Mouse (Mus musculus): ENCODE data around the gene Abcc12. TPM values are rescaled to one million over a fixed set of nuclear protein-coding genes. Genes with fewer than 3 reads are reported as not detected.

The Abcc12 gene
- 0.04 and 0.05 TPM in 2 replicates for polyA plus RNA-seq (2014; fragmentation: Nextera tagmentation; extraction: Ambion mirVana)

DNA sequence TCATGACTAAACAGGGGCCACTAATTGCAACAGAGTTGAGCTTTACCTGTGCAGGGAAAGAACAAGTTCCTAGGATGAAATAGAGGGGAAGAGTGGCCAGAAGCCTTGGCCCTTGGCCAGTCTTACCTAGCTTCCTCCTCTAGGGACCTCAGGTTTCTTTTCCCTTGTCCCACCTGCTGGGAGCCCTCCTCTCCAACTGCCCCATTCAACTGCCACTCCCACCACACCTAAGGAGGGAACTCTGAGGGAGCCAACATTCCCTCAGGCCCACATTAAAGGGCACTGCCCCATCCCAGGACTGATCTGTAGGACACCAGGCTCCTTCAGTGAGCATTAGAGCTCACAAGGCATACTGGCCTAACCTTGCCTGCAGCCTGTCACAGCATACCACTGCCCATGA is at the start of gene Abcc12:
TSS of gene Abcc12 (minus strand) at position 229 of the 400 bp plus-strand sequence.
- Histone ChIP-seq H3K9me3 (ENCODE audit: control insufficient read depth, low read length) (no peaks in the 10 kb centered on the region), H3K4me1 (ENCODE audit: control insufficient read depth, insufficient read depth, low read length) (no peaks in the 10 kb centered on the region)
- no peak for ATAC-seq (ENCODE audit: low FRiP score)

DNA sequence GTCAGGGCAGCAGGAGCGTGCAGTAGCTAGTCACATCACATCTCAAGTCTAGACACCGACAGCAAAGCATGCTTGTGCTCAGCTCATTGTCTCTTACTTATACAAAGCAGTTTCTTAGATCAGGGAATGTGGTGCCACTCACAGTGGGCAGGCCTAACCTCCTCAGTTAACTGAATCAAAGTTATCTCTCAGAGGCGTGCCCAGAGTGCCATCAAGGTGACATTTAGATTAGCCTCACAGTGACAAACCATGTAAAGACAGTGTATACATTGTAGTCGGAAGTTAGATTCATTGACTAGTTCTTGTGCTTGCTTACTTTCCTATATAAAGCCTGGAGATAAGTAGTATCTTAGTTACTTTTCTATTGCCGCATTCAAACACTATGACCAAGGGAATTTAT is 49.7 kb upstream of the Abcc12 start:
- H3K9ac ChIP-seq (ENCODE audit: low read length) = no peak overlapping the region
- H3K4me1 ChIP-seq (ENCODE audit: control insufficient read depth, insufficient read depth, low read length) = peaks cover 4% of the 10 kb centered on the region
- DNase-seq (ENCODE audit: low spot score, missing footprints) (no peak), ATAC-seq (ENCODE audit: low FRiP score) (no peak)
- no peaks in the 10 kb centered on the region for H3K9me3 ChIP-seq (ENCODE audit: control insufficient read depth, low read length)
- H3K27me3 ChIP-seq (ENCODE audit: control insufficient read depth, insufficient read depth, low read length) = no peaks in the 10 kb centered on the region
- H3K4me3 ChIP-seq (ENCODE audit: low read depth, low read length) = no peak overlapping the region
- no peak overlapping the region for H3K4me2 ChIP-seq
- 91% methylated on average over 5 of the region's 5 CpGs for WGBS
- no peak overlapping the region for H3K27ac ChIP-seq (ENCODE audit: low read depth, low read length)
- no peaks in the 10 kb centered on the region for H3K36me3 ChIP-seq (ENCODE audit: control insufficient read depth, insufficient read depth, low read length)

More for the DNA sequence above, at the start of gene Abcc12:
- no peaks in the 10 kb centered on the region for H3K27me3 ChIP-seq (ENCODE audit: control insufficient read depth, insufficient read depth, low read length)
- H3K4me3 ChIP-seq (ENCODE audit: low read depth, low read length) = no peak within 1 kb of the TSS
- DNase-seq (ENCODE audit: low spot score, missing footprints) = no peak
- H3K9ac ChIP-seq (ENCODE audit: low read length) = no peak within 1 kb of the TSS
- no peak within 1 kb of the TSS for H3K4me2 ChIP-seq
- no peak within 1 kb of the TSS for H3K27ac ChIP-seq (ENCODE audit: low read depth, low read length)
- H3K36me3 ChIP-seq (ENCODE audit: control insufficient read depth, insufficient read depth, low read length) = no peaks in the 10 kb centered on the region

DNA sequence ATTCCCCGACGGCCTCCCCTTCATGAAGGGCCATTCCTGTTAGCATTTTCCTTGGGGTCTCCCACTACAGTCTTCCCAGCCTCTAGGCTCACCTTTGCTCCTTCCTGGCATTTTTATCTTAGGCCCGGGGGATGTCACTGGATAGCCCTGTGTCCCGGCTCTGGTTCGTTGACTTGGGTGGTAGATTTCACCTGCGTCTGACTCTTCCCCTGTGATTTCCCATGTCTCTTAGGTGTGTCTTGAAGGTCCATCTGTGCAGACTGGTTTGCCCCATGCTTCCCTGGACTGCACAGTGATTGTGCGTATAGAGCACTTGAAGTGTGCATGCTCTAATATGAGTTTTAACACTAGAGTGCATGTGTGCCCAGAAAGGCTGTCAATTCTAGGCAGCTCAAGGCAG is 44.4 kb upstream of the Abcc12 start:
- WGBS = 62% methylated on average over 7 of the region's 7 CpGs
- Histone ChIP-seq H3K4me3 (ENCODE audit: low read depth, low read length) (peak overlapping the region; percentile 84), H3K4me1 (ENCODE audit: control insufficient read depth, insufficient read depth, low read length) (peaks cover 10% of the 10 kb centered on the region), H3K27ac (ENCODE audit: low read depth, low read length) (no peak overlapping the region), H3K9ac (ENCODE audit: low read length) (peak overlapping the region; percentile 60), H3K36me3 (ENCODE audit: control insufficient read depth, insufficient read depth, low read length) (no peaks in the 10 kb centered on the region), H3K4me2 (peak overlapping the region; percentile 85), H3K27me3 (ENCODE audit: control insufficient read depth, insufficient read depth, low read length) (no peaks in the 10 kb centered on the region), H3K9me3 (ENCODE audit: control insufficient read depth, low read length) (no peaks in the 10 kb centered on the region)
- DNase-seq (ENCODE audit: low spot score, missing footprints) (no peak), ATAC-seq (ENCODE audit: low FRiP score) (no peak)

DNA sequence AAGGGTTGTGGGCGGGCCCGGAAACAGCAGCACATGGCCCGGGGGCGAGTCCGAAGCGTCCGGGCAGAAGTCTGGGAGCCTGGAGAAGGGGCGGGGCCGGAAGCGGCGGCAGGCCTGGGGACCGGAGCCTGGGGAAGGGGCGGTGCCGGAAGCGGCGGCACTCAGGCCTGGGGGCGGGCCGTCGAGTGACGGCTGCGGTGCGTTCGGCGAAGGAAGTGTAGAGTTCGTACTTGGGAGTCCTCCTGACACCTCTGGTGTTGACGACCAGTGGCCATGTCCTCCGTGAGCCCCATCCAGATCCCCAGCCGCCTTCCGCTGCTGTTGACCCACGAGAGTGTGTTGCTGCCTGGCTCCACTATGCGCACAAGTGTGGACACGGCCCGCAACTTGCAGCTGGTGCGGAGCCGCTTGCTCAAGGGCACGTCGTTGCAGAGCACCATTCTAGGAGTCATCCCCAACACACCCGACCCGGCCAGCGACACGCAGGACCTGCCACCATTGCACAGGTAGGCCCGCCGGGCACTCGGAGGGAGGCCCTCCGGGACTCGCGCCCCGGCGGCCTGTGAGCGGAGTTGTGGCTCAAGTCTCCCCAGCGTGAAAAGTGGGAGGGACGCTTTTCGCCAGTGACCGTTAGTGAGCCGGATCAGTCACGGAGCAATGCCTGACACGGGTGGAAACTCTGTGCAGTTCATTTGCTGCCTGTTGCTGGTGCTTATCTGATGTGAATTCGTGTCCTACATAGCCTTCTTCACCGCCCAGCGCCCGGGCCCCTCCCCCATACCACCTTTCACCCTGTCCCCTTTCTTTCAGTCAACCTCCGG is 43.6 kb upstream of the Abcc12 start, which contains the start of gene Lonp2:
TSS of gene Lonp2 (plus strand) at position 133 of the 821 bp plus-strand sequence.
- Histone ChIP-seq H3K9me3 (ENCODE audit: control insufficient read depth, low read length) (no peaks in the 10 kb centered on the region), H3K4me2 (peak within 1 kb of the TSS; percentile 85), H3K27ac (ENCODE audit: low read depth, low read length) (peak within 1 kb of the TSS; percentile 51; the same call in 1 of the 2 replicates), H3K27me3 (ENCODE audit: control insufficient read depth, insufficient read depth, low read length) (no peaks in the 10 kb centered on the region), H3K36me3 (ENCODE audit: control insufficient read depth, insufficient read depth, low read length) (no peaks in the 10 kb centered on the region), H3K4me3 (ENCODE audit: low read depth, low read length) (peak within 1 kb of the TSS; percentile 84), H3K9ac (ENCODE audit: low read length) (peak within 1 kb of the TSS; percentile 71), H3K4me1 (ENCODE audit: control insufficient read depth, insufficient read depth, low read length) (peaks cover 10% of the 10 kb centered on the region)
- under 1% methylated on average over 61 of the region's 62 CpGs for WGBS
- peak; percentile 99 for DNase-seq (ENCODE audit: low spot score, missing footprints)
- ATAC-seq (ENCODE audit: low FRiP score) = peak; percentile 99

DNA sequence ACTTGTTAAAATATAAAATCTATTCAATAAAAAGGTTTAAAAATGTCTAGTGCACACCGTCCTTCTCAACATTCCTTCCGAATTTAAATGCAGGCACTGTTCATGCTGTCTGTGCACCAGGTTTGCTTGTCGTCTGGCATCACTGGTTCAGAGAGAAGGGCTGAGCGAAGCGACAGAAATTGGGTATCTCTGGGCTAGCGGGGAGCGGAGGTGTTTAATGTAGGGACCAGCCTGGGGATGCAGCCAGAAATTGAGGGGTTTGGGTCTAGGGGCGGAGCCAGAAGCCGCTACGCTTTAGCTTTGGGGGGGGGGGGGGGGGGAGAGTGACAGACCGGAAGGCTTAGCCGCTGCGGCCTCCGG is 43.0 kb upstream of the Abcc12 start:
- H3K4me1 ChIP-seq (ENCODE audit: control insufficient read depth, insufficient read depth, low read length) = peaks cover 10% of the 10 kb centered on the region
- peak overlapping the region; percentile 56 for H3K4me2 ChIP-seq
- no peaks in the 10 kb centered on the region for H3K27me3 ChIP-seq (ENCODE audit: control insufficient read depth, insufficient read depth, low read length)
- no peaks in the 10 kb centered on the region for H3K36me3 ChIP-seq (ENCODE audit: control insufficient read depth, insufficient read depth, low read length)
- peak overlapping the region; percentile 84 for H3K4me3 ChIP-seq (ENCODE audit: low read depth, low read length)
- ATAC-seq (ENCODE audit: low FRiP score) = no peak
- no peaks in the 10 kb centered on the region for H3K9me3 ChIP-seq (ENCODE audit: control insufficient read depth, low read length)
- DNase-seq (ENCODE audit: low spot score, missing footprints) = no peak
- H3K27ac ChIP-seq (ENCODE audit: low read depth, low read length) = peak overlapping the region; percentile 51; the same call in 1 of the 2 replicates
- WGBS = 3% methylated on average over 14 of the region's 14 CpGs
- peak overlapping the region; percentile 71; the same call in 1 of the 2 replicates for H3K9ac ChIP-seq (ENCODE audit: low read length)

DNA sequence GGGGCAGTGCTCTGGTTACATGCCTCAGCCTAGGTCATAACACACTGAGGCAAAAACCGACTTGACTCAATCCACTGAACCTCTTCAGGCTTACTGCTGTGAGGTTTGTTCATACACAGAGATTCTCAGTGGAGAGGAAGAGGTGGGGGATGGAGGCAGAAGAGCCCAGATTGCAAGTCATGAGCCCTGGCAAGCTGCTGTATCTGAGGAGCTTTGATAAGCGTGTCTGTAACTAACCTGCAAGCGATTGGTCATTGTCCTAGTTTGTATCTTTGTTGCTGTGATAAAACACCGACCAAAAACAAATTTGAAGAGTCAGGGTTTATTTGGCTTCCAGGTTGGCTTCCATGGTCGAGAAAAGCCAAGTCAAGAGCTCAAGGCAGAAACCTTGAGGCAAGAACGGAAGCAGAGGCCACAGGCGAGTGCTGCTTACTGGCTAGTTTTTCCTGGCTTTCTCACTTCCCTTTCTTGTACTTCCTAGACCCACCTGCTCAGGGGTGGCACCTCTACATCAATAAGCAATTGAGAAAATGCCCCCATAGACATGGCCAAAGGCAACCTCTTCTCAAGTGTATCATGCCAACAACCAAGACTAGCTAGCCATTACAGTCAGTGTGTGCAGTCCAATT is 37.4 kb upstream of the Abcc12 start:
- no peaks in the 10 kb centered on the region for H3K36me3 ChIP-seq (ENCODE audit: control insufficient read depth, insufficient read depth, low read length)
- H3K4me3 ChIP-seq (ENCODE audit: low read depth, low read length) = no peak overlapping the region
- DNase-seq (ENCODE audit: low spot score, missing footprints) = no peak
- H3K9me3 ChIP-seq (ENCODE audit: control insufficient read depth, low read length) = no peaks in the 10 kb centered on the region
- ATAC-seq (ENCODE audit: low FRiP score) = no peak
- H3K4me2 ChIP-seq = no peak overlapping the region
- WGBS = 81% methylated on average over 7 of the region's 7 CpGs
- H3K4me1 ChIP-seq (ENCODE audit: control insufficient read depth, insufficient read depth, low read length) = no peaks in the 10 kb centered on the region
- H3K9ac ChIP-seq (ENCODE audit: low read length) = no peak overlapping the region
- no peak overlapping the region for H3K27ac ChIP-seq (ENCODE audit: low read depth, low read length)
- no peaks in the 10 kb centered on the region for H3K27me3 ChIP-seq (ENCODE audit: control insufficient read depth, insufficient read depth, low read length)

DNA sequence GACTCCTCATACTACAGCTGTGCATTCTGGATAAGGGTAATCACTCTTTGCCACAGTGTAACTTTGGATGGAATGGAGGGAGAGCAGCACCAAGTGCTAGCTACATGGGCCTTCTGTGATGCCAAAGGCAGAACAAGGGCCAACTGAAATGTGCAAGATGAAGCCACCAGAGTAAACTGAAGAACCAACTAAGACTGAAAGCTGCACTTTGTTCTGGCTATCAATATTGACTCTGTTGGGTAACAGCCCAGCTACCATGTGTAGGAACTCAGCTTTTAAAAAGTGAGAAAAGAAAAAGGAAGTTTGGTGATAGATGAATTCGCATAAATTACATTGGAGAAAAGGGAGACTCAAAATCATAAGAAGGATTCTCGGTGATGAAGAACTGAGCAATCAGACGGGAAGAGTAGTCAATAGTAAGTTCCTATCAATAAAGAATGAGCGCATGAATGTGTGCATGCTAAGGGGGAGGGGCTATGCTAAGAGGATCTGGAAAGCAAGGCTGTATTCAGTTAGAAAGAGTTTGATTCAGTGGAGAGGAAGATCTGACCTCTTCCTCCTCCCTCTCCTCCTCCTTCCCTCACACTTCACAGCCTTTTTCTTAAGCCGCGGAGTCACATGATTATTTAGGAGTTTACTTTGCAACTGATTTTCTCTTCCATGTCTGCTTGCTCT is 34.7 kb upstream of the Abcc12 start:
- H3K27me3 ChIP-seq (ENCODE audit: control insufficient read depth, insufficient read depth, low read length) = no peaks in the 10 kb centered on the region
- 90% methylated on average over 6 of the region's 6 CpGs for WGBS
- no peaks in the 10 kb centered on the region for H3K9me3 ChIP-seq (ENCODE audit: control insufficient read depth, low read length)

DNA sequence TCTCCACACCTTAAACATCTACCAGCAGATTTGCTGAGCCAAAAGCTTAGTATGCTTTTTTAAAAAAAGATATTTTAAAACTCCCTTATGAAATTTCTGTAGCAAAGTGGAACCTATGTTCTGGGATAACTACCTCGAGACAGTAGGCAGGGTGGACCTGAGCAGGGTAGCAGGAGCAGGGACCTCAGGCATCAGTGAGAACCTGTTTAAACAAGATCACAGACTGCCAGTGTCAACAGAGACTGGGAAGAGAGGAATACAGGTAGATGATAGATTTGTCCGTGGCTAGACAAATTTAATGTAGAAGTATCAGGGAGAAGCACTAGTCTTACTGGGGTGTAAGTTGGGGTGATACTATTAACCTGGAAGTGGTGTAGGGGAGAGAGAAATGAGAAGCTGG is 33.3 kb upstream of the Abcc12 start:
- H3K27ac ChIP-seq (ENCODE audit: low read depth, low read length) = no peak overlapping the region
- no peak overlapping the region for H3K4me3 ChIP-seq (ENCODE audit: low read depth, low read length)
- H3K4me1 ChIP-seq (ENCODE audit: control insufficient read depth, insufficient read depth, low read length) = no peaks in the 10 kb centered on the region
- DNase-seq (ENCODE audit: low spot score, missing footprints) (no peak), ATAC-seq (ENCODE audit: low FRiP score) (no peak)
- 81% methylated on average over 2 of the region's 2 CpGs for WGBS
- H3K27me3 ChIP-seq (ENCODE audit: control insufficient read depth, insufficient read depth, low read length) = no peaks in the 10 kb centered on the region
- H3K4me2 ChIP-seq = no peak overlapping the region
- H3K36me3 ChIP-seq (ENCODE audit: control insufficient read depth, insufficient read depth, low read length) = no peaks in the 10 kb centered on the region
- no peaks in the 10 kb centered on the region for H3K9me3 ChIP-seq (ENCODE audit: control insufficient read depth, low read length)
- H3K9ac ChIP-seq (ENCODE audit: low read length) = no peak overlapping the region

More for the DNA sequence above, 34.7 kb upstream of the Abcc12 start:
- no peak for ATAC-seq (ENCODE audit: low FRiP score)
- DNase-seq (ENCODE audit: low spot score, missing footprints) = no peak
- no peaks in the 10 kb centered on the region for H3K4me1 ChIP-seq (ENCODE audit: control insufficient read depth, insufficient read depth, low read length)
- H3K9ac ChIP-seq (ENCODE audit: low read length) = no peak overlapping the region
- no peak overlapping the region for H3K4me2 ChIP-seq
- H3K4me3 ChIP-seq (ENCODE audit: low read depth, low read length) = no peak overlapping the region
- no peak overlapping the region for H3K27ac ChIP-seq (ENCODE audit: low read depth, low read length)
- no peaks in the 10 kb centered on the region for H3K36me3 ChIP-seq (ENCODE audit: control insufficient read depth, insufficient read depth, low read length)

DNA sequence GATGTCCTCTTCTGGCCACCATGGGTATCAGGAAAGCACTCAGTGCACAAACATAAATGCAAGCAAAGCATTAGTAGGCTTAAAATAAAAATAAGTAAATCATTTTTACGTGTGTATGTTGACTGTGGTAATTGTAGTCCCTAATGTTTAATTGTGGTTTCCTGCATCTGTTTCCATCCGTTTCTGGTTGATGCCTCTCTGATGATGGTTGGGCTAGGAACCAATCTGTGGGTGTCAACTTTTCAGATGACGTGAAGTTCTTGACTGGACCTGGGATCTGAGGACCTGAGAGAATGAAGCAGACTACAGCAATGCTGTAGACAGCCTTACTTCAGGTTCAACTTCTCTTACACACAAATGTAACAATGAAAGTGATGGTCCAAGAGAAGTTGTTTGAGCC is 24.2 kb upstream of the Abcc12 start:
- no peaks in the 10 kb centered on the region for H3K36me3 ChIP-seq (ENCODE audit: control insufficient read depth, insufficient read depth, low read length)
- ATAC-seq (ENCODE audit: low FRiP score) (no peak), DNase-seq (ENCODE audit: low spot score, missing footprints) (no peak)
- no peak overlapping the region for H3K4me3 ChIP-seq (ENCODE audit: low read depth, low read length)
- H3K4me1 ChIP-seq (ENCODE audit: control insufficient read depth, insufficient read depth, low read length) = no peaks in the 10 kb centered on the region
- no peak overlapping the region for H3K4me2 ChIP-seq
- no peaks in the 10 kb centered on the region for H3K9me3 ChIP-seq (ENCODE audit: control insufficient read depth, low read length)
- H3K9ac ChIP-seq (ENCODE audit: low read length) = no peak overlapping the region
- no peak overlapping the region for H3K27ac ChIP-seq (ENCODE audit: low read depth, low read length)
- H3K27me3 ChIP-seq (ENCODE audit: control insufficient read depth, insufficient read depth, low read length) = no peaks in the 10 kb centered on the region
- 85% methylated on average over 3 of the region's 3 CpGs for WGBS

Measured in midbrain, embryonic 11.5 days (tissue).